Mouse (Mus musculus) neural tube, embryonic 15.5 days (tissue): ENCODE results near the gene Vmac. TPM values are rescaled to one million over a fixed set of nuclear protein-coding genes. Genes with fewer than 3 reads are reported as not detected.

Experiments used
- ATAC-seq: fragments of 200-750 bp; cut with Nextera tagmentation; 2 replicates; pipeline ENCODE4 v1.8.0; 2017; ENCODE audit warnings: mild to moderate bottlenecking, moderate TSS enrichment, moderate library complexity; ENCODE audit not compliant: low FRiP score
- H3K27ac ChIP-seq: fragments of 300-500 bp; sonication (generic); replicated peaks from 2 replicates; pipeline ENCODE4 v1.5.1; 2015; ENCODE audit warnings: mild to moderate bottlenecking, inconsistent platforms
- H3K27me3 ChIP-seq: fragments of 300-500 bp; sonication (generic); replicated peaks from 2 replicates; pipeline ENCODE4 v1.6.1; 2015; ENCODE audit warnings: inconsistent platforms
- H3K36me3 ChIP-seq: fragments of 300-500 bp; sonication (generic); 2 replicates; pipeline ENCODE4 v1.6.1; 2015; ENCODE audit warnings: inconsistent platforms
- H3K4me1 ChIP-seq: fragments of 300-500 bp; sonication (generic); 2 replicates; pipeline ENCODE4 v1.6.1; 2015; ENCODE audit warnings: inconsistent platforms
- H3K4me2 ChIP-seq: fragments of 300-500 bp; sonication (generic); 2 replicates; pipeline ENCODE4 v1.6.1; 2015; ENCODE audit warnings: inconsistent platforms, mild to moderate bottlenecking, moderate library complexity
- H3K4me3 ChIP-seq: fragments of 300-500 bp; sonication (generic); replicated peaks from 2 replicates; pipeline ENCODE4 v1.5.1; 2015; ENCODE audit warnings: mild to moderate bottlenecking, inconsistent platforms
- H3K9ac ChIP-seq: fragments of 300-500 bp; sonication (generic); replicated peaks from 2 replicates; pipeline ENCODE4 v1.6.1; 2015; ENCODE audit warnings: mild to moderate bottlenecking, inconsistent platforms
- H3K9me3 ChIP-seq: fragments of 300-500 bp; sonication (generic); replicated peaks from 2 replicates; pipeline ENCODE4 v1.6.1; 2016; ENCODE audit warnings: inconsistent platforms
- WGBS: fragments of 180-500 bp; shearing (Covaris S2); methylation state at CpG from one replicate; pipeline ENCODE4 v1.1.7; 2015; ENCODE audit warnings: mixed read lengths; 5-methylcytosine and 5-hydroxymethylcytosine counted together
- polyA plus RNA-seq: library from polyadenylated mRNA; unstranded; fragments of >200 nt; fragmentation: Nextera tagmentation; extraction: Ambion mirVana; gene quantifications from 2 replicates; pipeline ENCODE4 v1.2.1, GENCODE M21; 2015

The Vmac gene
- polyA plus RNA-seq, 1 experiment from 2014 or later: 13.8 TPM

GRCm38 (mm10) chr17:56757416-56758123, 39.7 kb upstream of the Vmac start, which contains the start of gene Nrtn:
Nrtn (minus strand) TSS chr17:56757530.
- Histone ChIP-seq H3K9ac (peak within 1 kb of the TSS; percentile 43), H3K4me1 (peaks cover 34% of the 10 kb centered on the region), H3K36me3 (no peaks in the 10 kb centered on the region), H3K9me3 (no peaks in the 10 kb centered on the region), H3K27me3 (peaks cover 80% of the 10 kb centered on the region), H3K27ac (no peak within 1 kb of the TSS), H3K4me3 (peak within 1 kb of the TSS; percentile 41), H3K4me2 (peak within 1 kb of the TSS; percentile 79)
- peak; percentile 9; the same call in 1 of the 2 replicates for ATAC-seq
- under 1% methylated on average over 41 of the region's 48 CpGs for WGBS

- H3K27me3 ChIP-seq: peaks cover 87% of the 10 kb centered on the region
- ATAC-seq: no peak
- peak overlapping the region; percentile 43 for H3K9ac ChIP-seq
- WGBS: under 1% methylated on average over 51 of the region's 51 CpGs
- H3K9me3 ChIP-seq: no peaks in the 10 kb centered on the region
- peaks cover 28% of the 10 kb centered on the region for H3K4me1 ChIP-seq
- H3K4me3 ChIP-seq: peak overlapping the region; percentile 41
- H3K27ac ChIP-seq: no peak overlapping the region
- H3K36me3 ChIP-seq: no peaks in the 10 kb centered on the region
- peak overlapping the region; percentile 79 for H3K4me2 ChIP-seq
These were observed 39.0 kb upstream of the Vmac start for GRCm38 (mm10) chr17:56756703-56757399.

GRCm38 (mm10) chr17:56754271-56755185, 36.7 kb upstream of the Vmac start:
- no peak overlapping the region for H3K27ac ChIP-seq
- WGBS: 19% methylated on average over 36 of the region's 36 CpGs
- H3K27me3 ChIP-seq: peaks cover 88% of the 10 kb centered on the region
- no peaks in the 10 kb centered on the region for H3K9me3 ChIP-seq
- no peak overlapping the region for H3K4me3 ChIP-seq
- no peak overlapping the region for H3K9ac ChIP-seq
- no peak for ATAC-seq
- peak overlapping the region; percentile 13; the same call in 1 of the 2 replicates for H3K4me2 ChIP-seq
- peaks cover 27% of the 10 kb centered on the region for H3K4me1 ChIP-seq
- no peaks in the 10 kb centered on the region for H3K36me3 ChIP-seq

GRCm38 (mm10) chr17:56753452-56753851, 35.6 kb upstream of the Vmac start:
- Histone ChIP-seq H3K27me3 (peaks cover 80% of the 10 kb centered on the region), H3K9ac (no peak overlapping the region), H3K4me2 (no peak overlapping the region), H3K4me1 (peaks cover 27% of the 10 kb centered on the region), H3K9me3 (no peaks in the 10 kb centered on the region), H3K27ac (no peak overlapping the region), H3K4me3 (no peak overlapping the region), H3K36me3 (no peaks in the 10 kb centered on the region)
- no peak for ATAC-seq
- 23% methylated on average over 15 of the region's 15 CpGs for WGBS

GRCm38 (mm10) chr17:56751404-56752072, 33.7 kb upstream of the Vmac start:
- Histone ChIP-seq H3K4me2 (peak overlapping the region; percentile 56), H3K9me3 (no peaks in the 10 kb centered on the region), H3K27ac (no peak overlapping the region), H3K9ac (0 out of 2 replicates have a peak overlapping the region, but pooled peaks have one; percentile 37), H3K4me1 (peaks cover 10% of the 10 kb centered on the region; the same call in 1 of the 2 replicates), H3K4me3 (peak overlapping the region; percentile 38), H3K36me3 (no peaks in the 10 kb centered on the region), H3K27me3 (peaks cover 61% of the 10 kb centered on the region)
- peak; percentile 85 for ATAC-seq
- 23% methylated on average over 71 of the region's 71 CpGs for WGBS

- 69% methylated on average over 5 of the region's 5 CpGs for WGBS
- no peaks in the 10 kb centered on the region for H3K36me3 ChIP-seq
- no peak for ATAC-seq
These were observed 26.4 kb upstream of the Vmac start for GRCm38 (mm10) chr17:56744173-56744572.

GRCm38 (mm10) chr17:56740788-56741160, 23.0 kb upstream of the Vmac start:
- no peaks in the 10 kb centered on the region for H3K27me3 ChIP-seq
- H3K27ac ChIP-seq: no peak overlapping the region
- H3K4me1 ChIP-seq: no peaks in the 10 kb centered on the region
- H3K4me2 ChIP-seq: no peak overlapping the region
- no peaks in the 10 kb centered on the region for H3K36me3 ChIP-seq
- no peaks in the 10 kb centered on the region for H3K9me3 ChIP-seq
- WGBS: 74% methylated on average over 17 of the region's 17 CpGs
- no peak for ATAC-seq
- no peak overlapping the region for H3K9ac ChIP-seq
- H3K4me3 ChIP-seq: no peak overlapping the region

More at GRCm38 (mm10) chr17:56744173-56744572, 26.4 kb upstream of the Vmac start:
- Histone ChIP-seq H3K27me3 (no peaks in the 10 kb centered on the region; the same call in 1 of the 2 replicates), H3K4me2 (no peak overlapping the region), H3K4me3 (no peak overlapping the region), H3K9me3 (no peaks in the 10 kb centered on the region), H3K27ac (no peak overlapping the region), H3K4me1 (no peaks in the 10 kb centered on the region), H3K9ac (no peak overlapping the region)

- no peak overlapping the region for H3K4me2 ChIP-seq
- no peak overlapping the region for H3K27ac ChIP-seq
- no peaks in the 10 kb centered on the region for H3K36me3 ChIP-seq
- no peaks in the 10 kb centered on the region for H3K9me3 ChIP-seq
- no peak for ATAC-seq
- H3K4me3 ChIP-seq: no peak overlapping the region
- no peak overlapping the region for H3K9ac ChIP-seq
- no peaks in the 10 kb centered on the region for H3K27me3 ChIP-seq
- WGBS: 82% methylated on average over 17 of the region's 17 CpGs
- no peaks in the 10 kb centered on the region for H3K4me1 ChIP-seq
These were observed 22.4 kb upstream of the Vmac start for GRCm38 (mm10) chr17:56740118-56740787.

GRCm38 (mm10) chr17:56738221-56738620, 20.4 kb upstream of the Vmac start:
- H3K36me3 ChIP-seq: no peaks in the 10 kb centered on the region
- no peak overlapping the region for H3K9ac ChIP-seq
- WGBS: 88% methylated on average over 10 of the region's 10 CpGs
- no peaks in the 10 kb centered on the region for H3K4me1 ChIP-seq
- H3K27me3 ChIP-seq: no peaks in the 10 kb centered on the region
- H3K4me2 ChIP-seq: no peak overlapping the region
- no peaks in the 10 kb centered on the region for H3K9me3 ChIP-seq
- no peak for ATAC-seq
- no peak overlapping the region for H3K27ac ChIP-seq
- H3K4me3 ChIP-seq: no peak overlapping the region

GRCm38 (mm10) chr17:56736534-56736933, 18.7 kb upstream of the Vmac start:
- Histone ChIP-seq H3K4me1 (no peaks in the 10 kb centered on the region), H3K9ac (no peak overlapping the region), H3K27ac (no peak overlapping the region), H3K36me3 (no peaks in the 10 kb centered on the region), H3K27me3 (no peaks in the 10 kb centered on the region), H3K9me3 (no peaks in the 10 kb centered on the region), H3K4me3 (no peak overlapping the region), H3K4me2 (no peak overlapping the region)
- ATAC-seq: no peak
- WGBS: 51% methylated on average over 8 of the region's 8 CpGs
